Mouse (Mus musculus): ENCODE measurements around the gene Chd1l.

DNA sequence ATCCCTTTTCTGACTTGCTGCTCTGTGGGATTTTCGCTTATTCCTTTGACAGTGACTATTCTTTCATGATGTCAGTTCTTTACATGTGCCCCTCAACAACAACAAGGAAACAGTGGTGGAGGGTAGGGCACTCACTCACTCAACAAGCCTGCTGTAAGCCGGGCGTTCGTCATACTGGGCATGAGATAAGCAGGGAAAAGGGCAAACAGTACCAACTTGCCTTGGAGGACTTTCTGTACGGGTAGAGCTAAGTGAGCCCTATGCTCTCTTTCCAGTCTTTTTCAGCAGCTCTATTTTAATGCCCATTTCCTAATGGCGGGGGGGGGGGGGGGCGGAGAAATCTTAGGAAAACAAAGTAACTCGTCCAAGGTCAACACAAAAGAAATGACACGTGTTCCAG lies 32.0 kb upstream of the Chd1l start:
- TF ChIP-seq GATA1 (IDR thresholded peaks at IDR 0.05; ENCODE audit: borderline replicate concordance, low read length) (no peak), CTCF (IDR thresholded peaks at IDR 0.05; ENCODE audit: low read depth, low read length) (no peak)
